Mouse (Mus musculus) testis, adult 2 months (tissue): Measurements from ENCODE around the gene Etnk1.

Source experiments
- CTCF ChIP-seq: fragments of 200-500 bp; IDR thresholded peaks from 2 replicates; pipeline ENCODE4 v1.5.1; 2012; ENCODE audit warnings: low read depth, mild to moderate bottlenecking, inconsistent platforms, low read length, moderate library complexity; ENCODE audit not compliant: control insufficient read depth, insufficient read depth, insufficient replicate concordance
- POLR2A ChIP-seq: fragments of 200-500 bp; IDR thresholded peaks from 2 replicates; pipeline ENCODE4 v1.6.1; 2012; ENCODE audit warnings: low read depth, mild to moderate bottlenecking, inconsistent platforms, low read length, moderate library complexity; ENCODE audit not compliant: control insufficient read depth

DNA sequence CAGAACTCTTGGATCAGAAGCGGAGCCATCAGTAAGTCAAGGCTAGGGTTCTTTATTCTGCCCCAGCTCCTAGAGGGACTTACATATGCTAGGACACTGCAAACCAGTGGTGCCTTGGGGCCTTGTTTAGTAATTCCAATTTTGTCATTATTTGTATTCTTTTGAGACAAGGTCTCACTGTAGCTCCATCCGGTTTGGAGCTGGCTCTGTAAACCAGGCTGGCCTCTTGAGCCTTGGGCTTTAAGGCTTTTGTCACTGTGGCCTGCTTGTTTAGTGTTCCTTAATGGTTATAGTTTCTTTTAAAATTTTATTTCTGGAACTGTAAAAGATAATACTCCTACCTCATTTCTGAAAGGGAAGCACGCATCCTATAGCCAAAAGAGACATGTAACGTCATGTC lies 2.4 kb downstream of the Etnk1 start:
- TF ChIP-seq CTCF (no peak), POLR2A (no peak)
